Mouse (Mus musculus): Measurements from ENCODE around the gene Galnt10. TPM values are rescaled to one million over a fixed set of nuclear protein-coding genes. Genes with fewer than 3 reads are reported as not detected.
A peak's percentile ranks its signal among the peaks of the same experiment; 100 is the strongest.

The Galnt10 gene
- polyA plus RNA-seq, 1 experiment from 2014 or later, result 11.6 TPM

- no peaks in the 10 kb centered on the region for H3K27me3 ChIP-seq (ENCODE audit: control insufficient read depth, insufficient read depth, low read length)
- ATAC-seq (ENCODE audit: low FRiP score, low TSS enrichment) (no peak), DNase-seq (no peak)
- no peak overlapping the region for H3K9ac ChIP-seq (replicated peaks; ENCODE audit: low read length)
- H3K36me3 ChIP-seq (ENCODE audit: control insufficient read depth, insufficient read depth, low read length), result no peaks in the 10 kb centered on the region
- H3K9me3 ChIP-seq (ENCODE audit: control insufficient read depth, low read length), result no peaks in the 10 kb centered on the region
- peaks cover 8% of the 10 kb centered on the region; the same call in 1 of the 2 replicates for H3K4me1 ChIP-seq (ENCODE audit: control insufficient read depth, insufficient read depth, low read length)
- no peak overlapping the region for H3K4me3 ChIP-seq (replicated peaks; ENCODE audit: low read depth, low read length)
- no peak overlapping the region for H3K27ac ChIP-seq (replicated peaks; ENCODE audit: low read depth, low read length)
- H3K4me2 ChIP-seq (ENCODE audit: low read length), result no peak overlapping the region
- 63% methylated on average over 9 of the region's 9 CpGs for WGBS
These were observed 18.0 kb upstream of the Galnt10 start for GRCm38 (mm10) chr11:57627086-57627735.

GRCm38 (mm10) chr11:57631805-57632485 lies 13.3 kb upstream of the Galnt10 start:
- Histone ChIP-seq H3K36me3 (ENCODE audit: control insufficient read depth, insufficient read depth, low read length) (no peaks in the 10 kb centered on the region), H3K4me1 (ENCODE audit: control insufficient read depth, insufficient read depth, low read length) (peaks cover 15% of the 10 kb centered on the region; the same call in 1 of the 2 replicates), H3K4me2 (ENCODE audit: low read length) (no peak overlapping the region), H3K27ac (replicated peaks; ENCODE audit: low read depth, low read length) (no peak overlapping the region), H3K9ac (replicated peaks; ENCODE audit: low read length) (no peak overlapping the region), H3K4me3 (replicated peaks; ENCODE audit: low read depth, low read length) (no peak overlapping the region), H3K27me3 (ENCODE audit: control insufficient read depth, insufficient read depth, low read length) (no peaks in the 10 kb centered on the region), H3K9me3 (ENCODE audit: control insufficient read depth, low read length) (no peaks in the 10 kb centered on the region)
- 74% methylated on average over 7 of the region's 7 CpGs for WGBS
- DNase-seq (no peak), ATAC-seq (ENCODE audit: low FRiP score, low TSS enrichment) (no peak)

GRCm38 (mm10) chr11:57633006-57633405 lies 12.2 kb upstream of the Galnt10 start:
- H3K4me3 ChIP-seq (replicated peaks; ENCODE audit: low read depth, low read length), result no peak overlapping the region
- WGBS, result 98% methylated on average over 2 of the region's 2 CpGs
- ATAC-seq (ENCODE audit: low FRiP score, low TSS enrichment), result no peak
- H3K27ac ChIP-seq (replicated peaks; ENCODE audit: low read depth, low read length), result no peak overlapping the region
- no peaks in the 10 kb centered on the region for H3K27me3 ChIP-seq (ENCODE audit: control insufficient read depth, insufficient read depth, low read length)
- no peaks in the 10 kb centered on the region for H3K36me3 ChIP-seq (ENCODE audit: control insufficient read depth, insufficient read depth, low read length)
- no peaks in the 10 kb centered on the region for H3K9me3 ChIP-seq (ENCODE audit: control insufficient read depth, low read length)
- peaks cover 11% of the 10 kb centered on the region; the same call in 1 of the 2 replicates for H3K4me1 ChIP-seq (ENCODE audit: control insufficient read depth, insufficient read depth, low read length)
- no peak for DNase-seq
- H3K4me2 ChIP-seq (ENCODE audit: low read length), result no peak overlapping the region
- no peak overlapping the region for H3K9ac ChIP-seq (replicated peaks; ENCODE audit: low read length)

GRCm38 (mm10) chr11:57633975-57634585 lies 11.2 kb upstream of the Galnt10 start:
- 0 out of 2 replicates have a peak, but pooled peaks cover 7% of the 10 kb centered on the region for H3K4me1 ChIP-seq (ENCODE audit: control insufficient read depth, insufficient read depth, low read length)
- no peaks in the 10 kb centered on the region for H3K27me3 ChIP-seq (ENCODE audit: control insufficient read depth, insufficient read depth, low read length)
- no peak overlapping the region for H3K27ac ChIP-seq (replicated peaks; ENCODE audit: low read depth, low read length)
- no peak overlapping the region for H3K4me2 ChIP-seq (ENCODE audit: low read length)
- H3K9ac ChIP-seq (replicated peaks; ENCODE audit: low read length), result no peak overlapping the region
- WGBS, result 56% methylated on average over 6 of the region's 6 CpGs
- DNase-seq, result no peak
- no peaks in the 10 kb centered on the region for H3K36me3 ChIP-seq (ENCODE audit: control insufficient read depth, insufficient read depth, low read length)
- no peaks in the 10 kb centered on the region for H3K9me3 ChIP-seq (ENCODE audit: control insufficient read depth, low read length)
- H3K4me3 ChIP-seq (replicated peaks; ENCODE audit: low read depth, low read length), result no peak overlapping the region
- ATAC-seq (ENCODE audit: low FRiP score, low TSS enrichment), result no peak

- Histone ChIP-seq H3K36me3 (ENCODE audit: control insufficient read depth, insufficient read depth, low read length) (no peaks in the 10 kb centered on the region), H3K27ac (replicated peaks; ENCODE audit: low read depth, low read length) (no peak overlapping the region), H3K9me3 (ENCODE audit: control insufficient read depth, low read length) (no peaks in the 10 kb centered on the region), H3K4me2 (ENCODE audit: low read length) (0 out of 2 replicates have a peak overlapping the region, but pooled peaks have one; percentile 17), H3K4me1 (ENCODE audit: control insufficient read depth, insufficient read depth, low read length) (0 out of 2 replicates have a peak, but pooled peaks cover 7% of the 10 kb centered on the region), H3K27me3 (ENCODE audit: control insufficient read depth, insufficient read depth, low read length) (no peaks in the 10 kb centered on the region), H3K4me3 (replicated peaks; ENCODE audit: low read depth, low read length) (no peak overlapping the region), H3K9ac (replicated peaks; ENCODE audit: low read length) (no peak overlapping the region)
- DNase-seq, result peak; percentile 71
- no peak for ATAC-seq (ENCODE audit: low FRiP score, low TSS enrichment)
- 3% methylated on average over 9 of the region's 9 CpGs for WGBS
These were observed 10.1 kb upstream of the Galnt10 start for GRCm38 (mm10) chr11:57635148-57635547.

- no peak overlapping the region for H3K27ac ChIP-seq (replicated peaks; ENCODE audit: low read depth, low read length)
- no peaks in the 10 kb centered on the region for H3K36me3 ChIP-seq (ENCODE audit: control insufficient read depth, insufficient read depth, low read length)
- no peaks in the 10 kb centered on the region; the same call in 1 of the 2 replicates for H3K27me3 ChIP-seq (ENCODE audit: control insufficient read depth, insufficient read depth, low read length)
- DNase-seq (no peak), ATAC-seq (ENCODE audit: low FRiP score, low TSS enrichment) (no peak)
- peaks cover 15% of the 10 kb centered on the region for H3K4me1 ChIP-seq (ENCODE audit: control insufficient read depth, insufficient read depth, low read length)
- H3K9ac ChIP-seq (replicated peaks; ENCODE audit: low read length), result no peak overlapping the region
- H3K4me3 ChIP-seq (replicated peaks; ENCODE audit: low read depth, low read length), result no peak overlapping the region
- no peaks in the 10 kb centered on the region for H3K9me3 ChIP-seq (ENCODE audit: control insufficient read depth, low read length)
- WGBS, result 57% methylated on average over 2 of the region's 2 CpGs
- H3K4me2 ChIP-seq (ENCODE audit: low read length), result peak overlapping the region; percentile 97
These were observed 1.6 kb upstream of the Galnt10 start for GRCm38 (mm10) chr11:57643691-57644090.

GRCm38 (mm10) chr11:57644245-57645017 lies 811 bp upstream of the Galnt10 start:
- H3K4me1 ChIP-seq (ENCODE audit: control insufficient read depth, insufficient read depth, low read length), result peaks cover 15% of the 10 kb centered on the region
- H3K36me3 ChIP-seq (ENCODE audit: control insufficient read depth, insufficient read depth, low read length), result no peaks in the 10 kb centered on the region
- H3K4me2 ChIP-seq (ENCODE audit: low read length), result peak overlapping the region; percentile 97
- under 1% methylated on average over 30 of the region's 30 CpGs for WGBS
- peak overlapping the region; percentile 74 for H3K4me3 ChIP-seq (replicated peaks; ENCODE audit: low read depth, low read length)
- peak overlapping the region; percentile 82 for H3K27ac ChIP-seq (replicated peaks; ENCODE audit: low read depth, low read length)
- ATAC-seq (ENCODE audit: low FRiP score, low TSS enrichment), result peak; percentile 49
- DNase-seq, result peak; percentile 80
- no peaks in the 10 kb centered on the region; the same call in 1 of the 2 replicates for H3K27me3 ChIP-seq (ENCODE audit: control insufficient read depth, insufficient read depth, low read length)
- peak overlapping the region; percentile 72 for H3K9ac ChIP-seq (replicated peaks; ENCODE audit: low read length)
- H3K9me3 ChIP-seq (ENCODE audit: control insufficient read depth, low read length), result no peaks in the 10 kb centered on the region

GRCm38 (mm10) chr11:57645847-57646246 lies 605 bp downstream of the Galnt10 start:
- H3K4me2 ChIP-seq (ENCODE audit: low read length), result peak overlapping the region; percentile 97

More at GRCm38 (mm10) chr11:57645847-57646246, 605 bp downstream of the Galnt10 start:
- peaks cover 20% of the 10 kb centered on the region for H3K4me1 ChIP-seq (ENCODE audit: control insufficient read depth, insufficient read depth, low read length)
- peak overlapping the region; percentile 72 for H3K9ac ChIP-seq (replicated peaks; ENCODE audit: low read length)
- no peaks in the 10 kb centered on the region for H3K36me3 ChIP-seq (ENCODE audit: control insufficient read depth, insufficient read depth, low read length)
- DNase-seq, result no peak
- no peaks in the 10 kb centered on the region for H3K9me3 ChIP-seq (ENCODE audit: control insufficient read depth, low read length)
- peak overlapping the region; percentile 74 for H3K4me3 ChIP-seq (replicated peaks; ENCODE audit: low read depth, low read length)
- no peak overlapping the region for H3K27ac ChIP-seq (replicated peaks; ENCODE audit: low read depth, low read length)
- WGBS, result 16% methylated on average over 8 of the region's 8 CpGs
- no peaks in the 10 kb centered on the region; the same call in 1 of the 2 replicates for H3K27me3 ChIP-seq (ENCODE audit: control insufficient read depth, insufficient read depth, low read length)
- no peak for ATAC-seq (ENCODE audit: low FRiP score, low TSS enrichment)
